Mouse (Mus musculus): Measurements from ENCODE around the gene Mageb3. TPM values are rescaled to one million over a fixed set of nuclear protein-coding genes. Genes with fewer than 3 reads are reported as not detected.
"Not testable (repeated sequence)": the region's sequence is repeated elsewhere in the genome, so short reads cannot be mapped to it uniquely, and the experiment has no call there.

Gene Mageb3
- polyA plus RNA-seq (2015; fragmentation: Nextera tagmentation; extraction: Ambion mirVana) = 0.08 and 0.14 TPM in 2 replicates

GRCm38 (mm10) chr2:121955765-121956223 is at the start of gene Mageb3, which contains the start of gene Ctdspl2:
TSS of gene Mageb3 (minus strand) at chr2:121956092.
TSS of gene Ctdspl2 (plus strand) at chr2:121956001.
- under 1% methylated on average over 46 of the region's 48 CpGs for WGBS
- peak; percentile 97 for ATAC-seq (replicated peaks; ENCODE audit: extremely low read depth, insufficient read depth, low FRiP score)

GRCm38 (mm10) chr2:121995738-121996137 is 39.8 kb upstream of the Mageb3 start:
- 86% methylated on average over 1 of the region's 1 CpGs for WGBS
- no peaks in the 10 kb centered on the region for H3K27me3 ChIP-seq (ENCODE audit: control insufficient read depth, insufficient read depth, low read length)

More at GRCm38 (mm10) chr2:121955765-121956223, at the start of gene Mageb3, which contains the start of gene Ctdspl2:
- Histone ChIP-seq H3K4me1 (ENCODE audit: control insufficient read depth, insufficient read depth, low read length) (peaks cover 23% of the 10 kb centered on the region), H3K27ac (ENCODE audit: low read length) (peak within 1 kb of the TSS; percentile 95), H3K9me3 (replicated peaks; ENCODE audit: control insufficient read depth, low read length) (no peaks in the 10 kb centered on the region), H3K9ac (ENCODE audit: low read length) (peak within 1 kb of the TSS; percentile 92), H3K4me2 (ENCODE audit: low read depth, low read length) (peak within 1 kb of the TSS; percentile 84), H3K36me3 (ENCODE audit: control insufficient read depth, insufficient read depth) (0 out of 2 replicates have a peak, but pooled peaks cover 2% of the 10 kb centered on the region), H3K27me3 (ENCODE audit: control insufficient read depth, insufficient read depth, low read length) (no peaks in the 10 kb centered on the region), H3K4me3 (ENCODE audit: low read length) (peak within 1 kb of the TSS; percentile 75)

GRCm38 (mm10) chr2:121957216-121957792 is 1.4 kb upstream of the Mageb3 start:
- Histone ChIP-seq H3K36me3 (ENCODE audit: control insufficient read depth, insufficient read depth) (0 out of 2 replicates have a peak, but pooled peaks cover 4% of the 10 kb centered on the region), H3K27me3 (ENCODE audit: control insufficient read depth, insufficient read depth, low read length) (no peaks in the 10 kb centered on the region), H3K27ac (ENCODE audit: low read length) (peak overlapping the region; percentile 95), H3K4me2 (ENCODE audit: low read depth, low read length) (peak overlapping the region; percentile 84), H3K4me3 (ENCODE audit: low read length) (peak overlapping the region; percentile 75), H3K9ac (ENCODE audit: low read length) (peak overlapping the region; percentile 92), H3K9me3 (replicated peaks; ENCODE audit: control insufficient read depth, low read length) (no peaks in the 10 kb centered on the region), H3K4me1 (ENCODE audit: control insufficient read depth, insufficient read depth, low read length) (peaks cover 23% of the 10 kb centered on the region)
- 5% methylated on average over 8 of the region's 8 CpGs for WGBS
- no peak for ATAC-seq (replicated peaks; ENCODE audit: extremely low read depth, insufficient read depth, low FRiP score)

More at GRCm38 (mm10) chr2:121995738-121996137, 39.8 kb upstream of the Mageb3 start:
- H3K36me3 ChIP-seq (ENCODE audit: control insufficient read depth, insufficient read depth) = no peaks in the 10 kb centered on the region; the same call in 1 of the 2 replicates
- H3K4me3 ChIP-seq (ENCODE audit: low read length) = no peak overlapping the region
- no peak overlapping the region for H3K4me2 ChIP-seq (ENCODE audit: low read depth, low read length)
- ATAC-seq (replicated peaks; ENCODE audit: extremely low read depth, insufficient read depth, low FRiP score) = no peak
- H3K27ac ChIP-seq (ENCODE audit: low read length) = no peak overlapping the region
- H3K4me1 ChIP-seq (ENCODE audit: control insufficient read depth, insufficient read depth, low read length) = no peaks in the 10 kb centered on the region
- H3K9ac ChIP-seq (ENCODE audit: low read length) = no peak overlapping the region
- H3K9me3 ChIP-seq (replicated peaks; ENCODE audit: control insufficient read depth, low read length) = no peaks in the 10 kb centered on the region

- Histone ChIP-seq H3K36me3 (ENCODE audit: control insufficient read depth, insufficient read depth) (0 out of 2 replicates have a peak, but pooled peaks cover 2% of the 10 kb centered on the region), H3K27me3 (ENCODE audit: control insufficient read depth, insufficient read depth, low read length) (no peaks in the 10 kb centered on the region), H3K27ac (ENCODE audit: low read length) (peak overlapping the region; percentile 95), H3K9me3 (replicated peaks; ENCODE audit: control insufficient read depth, low read length) (no peaks in the 10 kb centered on the region), H3K4me3 (ENCODE audit: low read length) (peak overlapping the region; percentile 75), H3K9ac (ENCODE audit: low read length) (peak overlapping the region; percentile 92), H3K4me2 (ENCODE audit: low read depth, low read length) (peak overlapping the region; percentile 84), H3K4me1 (ENCODE audit: control insufficient read depth, insufficient read depth, low read length) (peaks cover 23% of the 10 kb centered on the region)
- WGBS = 0% methylated on average over 47 of the region's 47 CpGs
- ATAC-seq (replicated peaks; ENCODE audit: extremely low read depth, insufficient read depth, low FRiP score) = peak; percentile 95
Measured at GRCm38 (mm10) chr2:121956224-121957018, 529 bp upstream of the Mageb3 start.

- H3K9ac ChIP-seq (ENCODE audit: low read length) = peak overlapping the region; percentile 92
- 0 out of 2 replicates have a peak, but pooled peaks cover 1% of the 10 kb centered on the region for H3K36me3 ChIP-seq (ENCODE audit: control insufficient read depth, insufficient read depth)
- no peaks in the 10 kb centered on the region for H3K27me3 ChIP-seq (ENCODE audit: control insufficient read depth, insufficient read depth, low read length)
- no peaks in the 10 kb centered on the region for H3K9me3 ChIP-seq (replicated peaks; ENCODE audit: control insufficient read depth, low read length)
- peak overlapping the region; percentile 95 for H3K27ac ChIP-seq (ENCODE audit: low read length)
- H3K4me3 ChIP-seq (ENCODE audit: low read length) = peak overlapping the region; percentile 75
- 16% methylated on average over 10 of the region's 10 CpGs for WGBS
- ATAC-seq (replicated peaks; ENCODE audit: extremely low read depth, insufficient read depth, low FRiP score) = no peak
- peak overlapping the region; percentile 80 for H3K4me2 ChIP-seq (ENCODE audit: low read depth, low read length)
- H3K4me1 ChIP-seq (ENCODE audit: control insufficient read depth, insufficient read depth, low read length) = peaks cover 23% of the 10 kb centered on the region
Measured at GRCm38 (mm10) chr2:121954971-121955656, 778 bp downstream of the Mageb3 start.

GRCm38 (mm10) chr2:121943364-121943763 is 12.5 kb downstream of the Mageb3 start:
- Histone ChIP-seq H3K36me3 (ENCODE audit: control insufficient read depth, insufficient read depth) (no peaks in the 10 kb centered on the region), H3K4me2 (ENCODE audit: low read depth, low read length) (no peak overlapping the region), H3K27me3 (ENCODE audit: control insufficient read depth, insufficient read depth, low read length) (no peaks in the 10 kb centered on the region), H3K4me3 (ENCODE audit: low read length) (no peak overlapping the region), H3K9ac (ENCODE audit: low read length) (no peak overlapping the region), H3K4me1 (ENCODE audit: control insufficient read depth, insufficient read depth, low read length) (no peaks in the 10 kb centered on the region), H3K9me3 (replicated peaks; ENCODE audit: control insufficient read depth, low read length) (peaks cover under 1% of the 10 kb centered on the region; the same call in 1 of the 2 replicates), H3K27ac (ENCODE audit: low read length) (no peak overlapping the region)
- 72% methylated on average over 3 of the region's 3 CpGs for WGBS
- ATAC-seq (replicated peaks; ENCODE audit: extremely low read depth, insufficient read depth, low FRiP score) = no peak

- not testable (repeated sequence) for H3K27ac ChIP-seq (ENCODE audit: low read length); H3K4me2 ChIP-seq (ENCODE audit: low read depth, low read length); H3K36me3 ChIP-seq (ENCODE audit: control insufficient read depth, insufficient read depth); ATAC-seq (replicated peaks; ENCODE audit: extremely low read depth, insufficient read depth, low FRiP score); H3K9ac ChIP-seq (ENCODE audit: low read length); H3K4me3 ChIP-seq (ENCODE audit: low read length); H3K9me3 ChIP-seq (replicated peaks; ENCODE audit: control insufficient read depth, low read length); H3K4me1 ChIP-seq (ENCODE audit: control insufficient read depth, insufficient read depth, low read length); H3K27me3 ChIP-seq (ENCODE audit: control insufficient read depth, insufficient read depth, low read length)
- WGBS = 87% methylated on average over 2 of the region's 2 CpGs
Measured at GRCm38 (mm10) chr2:121937624-121938023, 18.3 kb downstream of the Mageb3 start.

GRCm38 (mm10) chr2:121916047-121916970 is 39.6 kb downstream of the Mageb3 start:
- ATAC-seq (replicated peaks; ENCODE audit: extremely low read depth, insufficient read depth, low FRiP score) = no peak

More at GRCm38 (mm10) chr2:121916047-121916970, 39.6 kb downstream of the Mageb3 start:
- no peak overlapping the region for H3K9ac ChIP-seq (ENCODE audit: low read length)
- no peaks in the 10 kb centered on the region for H3K9me3 ChIP-seq (replicated peaks; ENCODE audit: control insufficient read depth, low read length)
- no peak overlapping the region for H3K4me2 ChIP-seq (ENCODE audit: low read depth, low read length)
- peaks cover 8% of the 10 kb centered on the region; the same call in 1 of the 2 replicates for H3K36me3 ChIP-seq (ENCODE audit: control insufficient read depth, insufficient read depth)
- no peaks in the 10 kb centered on the region for H3K4me1 ChIP-seq (ENCODE audit: control insufficient read depth, insufficient read depth, low read length)
- H3K27me3 ChIP-seq (ENCODE audit: control insufficient read depth, insufficient read depth, low read length) = no peaks in the 10 kb centered on the region
- no peak overlapping the region for H3K27ac ChIP-seq (ENCODE audit: low read length)
- H3K4me3 ChIP-seq (ENCODE audit: low read length) = no peak overlapping the region
- 84% methylated on average over 5 of the region's 5 CpGs for WGBS

Data from heart, embryonic 16.5 days (tissue).